Mouse (Mus musculus): ENCODE measurements at regions not wholly inside any gene's neighbourhood (a gene's known extent, or its start where the extent isn't known, plus 50 kb on each side); places are given as distances from the start of the nearest gene placed in this dataset.

DNA sequence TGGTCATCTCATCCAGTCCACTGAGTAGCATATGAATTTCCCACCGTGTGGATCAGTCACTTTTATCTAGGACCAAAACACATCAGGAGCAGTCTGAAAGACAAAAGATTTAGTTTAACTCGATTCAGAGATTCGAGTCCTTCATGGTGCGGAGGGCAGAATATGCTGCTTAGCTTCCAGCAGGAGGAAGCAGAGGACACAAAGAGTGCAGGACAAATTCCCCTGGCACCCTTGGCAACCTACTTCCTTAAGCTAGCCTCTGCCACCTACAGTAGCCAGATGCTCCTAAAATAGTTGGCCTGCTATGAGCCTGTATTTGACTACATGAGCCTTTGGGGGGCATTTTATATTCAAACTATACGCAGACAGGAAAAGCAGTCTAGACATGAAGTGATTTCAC is 181.1 kb upstream of the Cxcl12 start:
- H3K36me3 ChIP-seq (ENCODE audit: insufficient read depth, low read length), result no peaks in the 10 kb centered on the region
- WGBS, result 75% methylated on average over 5 of the region's 5 CpGs
- H3K27me3 ChIP-seq (ENCODE audit: insufficient read depth, low read length), result no peaks in the 10 kb centered on the region
- no peaks in the 10 kb centered on the region for H3K4me1 ChIP-seq (ENCODE audit: insufficient read depth, low read length)
- no peak overlapping the region for H3K9ac ChIP-seq (replicated peaks; ENCODE audit: low read length)
- no peak overlapping the region for H3K4me2 ChIP-seq (replicated peaks; ENCODE audit: low read depth, low read length)
- ATAC-seq (ENCODE audit: low FRiP score, low TSS enrichment), result no peak
- H3K4me3 ChIP-seq (ENCODE audit: low read length), result no peak overlapping the region
- no peaks in the 10 kb centered on the region for H3K9me3 ChIP-seq (ENCODE audit: low read length)
- no peak overlapping the region for H3K27ac ChIP-seq (ENCODE audit: low read length)

GRCm38 (mm10) chr6:116998948-116999682 is 169.2 kb upstream of the Cxcl12 start:
- Histone ChIP-seq H3K27me3 (ENCODE audit: insufficient read depth, low read length) (no peaks in the 10 kb centered on the region), H3K4me3 (ENCODE audit: low read length) (no peak overlapping the region), H3K36me3 (ENCODE audit: insufficient read depth, low read length) (no peaks in the 10 kb centered on the region), H3K9me3 (ENCODE audit: low read length) (no peaks in the 10 kb centered on the region), H3K9ac (replicated peaks; ENCODE audit: low read length) (no peak overlapping the region), H3K27ac (ENCODE audit: low read length) (no peak overlapping the region), H3K4me1 (ENCODE audit: insufficient read depth, low read length) (no peaks in the 10 kb centered on the region), H3K4me2 (replicated peaks; ENCODE audit: low read depth, low read length) (no peak overlapping the region)
- ATAC-seq (ENCODE audit: low FRiP score, low TSS enrichment), result no peak
- 82% methylated on average over 9 of the region's 9 CpGs for WGBS

DNA sequence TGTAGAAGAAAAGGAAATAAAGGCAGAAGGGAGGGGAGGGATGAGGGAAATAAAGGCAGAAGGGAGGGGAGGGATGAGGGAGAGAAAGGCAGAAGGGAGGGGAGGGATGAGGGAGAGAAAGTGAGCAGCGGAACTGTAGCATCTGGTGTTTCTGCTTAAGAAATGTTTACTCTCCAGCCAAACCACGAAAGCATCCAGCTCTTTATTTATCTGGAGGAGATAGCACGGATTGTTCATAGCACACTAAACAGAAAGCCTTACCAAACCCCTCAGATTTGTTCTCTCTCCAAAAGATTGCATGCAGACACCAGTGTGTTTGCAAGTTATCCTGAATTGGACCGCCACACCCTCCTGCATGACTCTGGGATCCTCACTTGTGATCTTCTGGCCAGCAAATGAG is 168.4 kb upstream of the Cxcl12 start:
- Histone ChIP-seq H3K4me2 (replicated peaks; ENCODE audit: low read depth, low read length) (no peak overlapping the region), H3K27me3 (ENCODE audit: insufficient read depth, low read length) (no peaks in the 10 kb centered on the region), H3K36me3 (ENCODE audit: insufficient read depth, low read length) (no peaks in the 10 kb centered on the region), H3K27ac (ENCODE audit: low read length) (no peak overlapping the region), H3K9me3 (ENCODE audit: low read length) (no peaks in the 10 kb centered on the region), H3K4me3 (ENCODE audit: low read length) (no peak overlapping the region), H3K9ac (replicated peaks; ENCODE audit: low read length) (no peak overlapping the region), H3K4me1 (ENCODE audit: insufficient read depth, low read length) (no peaks in the 10 kb centered on the region)
- ATAC-seq (ENCODE audit: low FRiP score, low TSS enrichment), result no peak
- WGBS, result 72% methylated on average over 4 of the region's 4 CpGs

- H3K9ac ChIP-seq (replicated peaks; ENCODE audit: low read length), result no peak overlapping the region
- no peaks in the 10 kb centered on the region for H3K36me3 ChIP-seq (ENCODE audit: insufficient read depth, low read length)
- no peaks in the 10 kb centered on the region for H3K27me3 ChIP-seq (ENCODE audit: insufficient read depth, low read length)
- no peaks in the 10 kb centered on the region for H3K9me3 ChIP-seq (ENCODE audit: low read length)
- no peak overlapping the region for H3K4me2 ChIP-seq (replicated peaks; ENCODE audit: low read depth, low read length)
- WGBS, result 74% methylated on average over 7 of the region's 7 CpGs
- H3K4me1 ChIP-seq (ENCODE audit: insufficient read depth, low read length), result no peaks in the 10 kb centered on the region
- H3K27ac ChIP-seq (ENCODE audit: low read length), result no peak overlapping the region
- H3K4me3 ChIP-seq (ENCODE audit: low read length), result no peak overlapping the region
- no peak for ATAC-seq (ENCODE audit: low FRiP score, low TSS enrichment)
Measured at GRCm38 (mm10) chr6:117000951-117001725, 167.2 kb upstream of the Cxcl12 start.

DNA sequence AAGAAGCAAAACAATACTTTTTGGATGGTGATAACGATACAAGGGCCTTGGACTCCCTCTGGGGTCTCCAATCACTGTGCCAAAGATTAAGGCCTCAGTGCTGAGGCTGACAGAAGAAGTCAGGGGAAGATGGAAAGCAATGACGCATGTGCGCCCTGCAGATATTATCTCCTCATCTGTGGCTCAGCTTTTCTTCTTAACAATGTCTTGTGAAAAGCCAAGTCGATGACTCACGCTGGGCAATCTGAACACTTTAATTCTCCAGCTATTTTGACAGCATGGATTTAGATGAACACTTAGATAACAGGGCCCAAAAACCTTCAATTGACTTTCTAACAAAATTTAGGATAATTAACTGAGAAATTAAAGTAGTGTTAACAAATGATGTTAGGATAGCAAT is 155.7 kb upstream of the Cxcl12 start:
- H3K27ac ChIP-seq (ENCODE audit: low read length), result no peak overlapping the region
- no peak overlapping the region for H3K4me3 ChIP-seq (ENCODE audit: low read length)
- H3K9ac ChIP-seq (replicated peaks; ENCODE audit: low read length), result no peak overlapping the region
- 75% methylated on average over 5 of the region's 5 CpGs for WGBS
- 0 out of 2 replicates have a peak, but pooled peaks cover 2% of the 10 kb centered on the region for H3K9me3 ChIP-seq (ENCODE audit: low read length)
- no peak for ATAC-seq (ENCODE audit: low FRiP score, low TSS enrichment)
- no peaks in the 10 kb centered on the region for H3K27me3 ChIP-seq (ENCODE audit: insufficient read depth, low read length)
- no peak overlapping the region for H3K4me2 ChIP-seq (replicated peaks; ENCODE audit: low read depth, low read length)
- no peaks in the 10 kb centered on the region for H3K4me1 ChIP-seq (ENCODE audit: insufficient read depth, low read length)
- H3K36me3 ChIP-seq (ENCODE audit: insufficient read depth, low read length), result no peaks in the 10 kb centered on the region

GRCm38 (mm10) chr6:117015461-117015860 is 152.9 kb upstream of the Cxcl12 start:
- no peak for ATAC-seq (ENCODE audit: low FRiP score, low TSS enrichment)
- H3K36me3 ChIP-seq (ENCODE audit: insufficient read depth, low read length), result no peaks in the 10 kb centered on the region
- H3K27me3 ChIP-seq (ENCODE audit: insufficient read depth, low read length), result no peaks in the 10 kb centered on the region
- H3K27ac ChIP-seq (ENCODE audit: low read length), result no peak overlapping the region
- H3K4me1 ChIP-seq (ENCODE audit: insufficient read depth, low read length), result no peaks in the 10 kb centered on the region
- no peak overlapping the region for H3K9ac ChIP-seq (replicated peaks; ENCODE audit: low read length)
- WGBS, result 77% methylated on average over 3 of the region's 3 CpGs
- no peak overlapping the region for H3K4me3 ChIP-seq (ENCODE audit: low read length)
- H3K4me2 ChIP-seq (replicated peaks; ENCODE audit: low read depth, low read length), result no peak overlapping the region
- H3K9me3 ChIP-seq (ENCODE audit: low read length), result peaks cover 2% of the 10 kb centered on the region; the same call in 1 of the 2 replicates

DNA sequence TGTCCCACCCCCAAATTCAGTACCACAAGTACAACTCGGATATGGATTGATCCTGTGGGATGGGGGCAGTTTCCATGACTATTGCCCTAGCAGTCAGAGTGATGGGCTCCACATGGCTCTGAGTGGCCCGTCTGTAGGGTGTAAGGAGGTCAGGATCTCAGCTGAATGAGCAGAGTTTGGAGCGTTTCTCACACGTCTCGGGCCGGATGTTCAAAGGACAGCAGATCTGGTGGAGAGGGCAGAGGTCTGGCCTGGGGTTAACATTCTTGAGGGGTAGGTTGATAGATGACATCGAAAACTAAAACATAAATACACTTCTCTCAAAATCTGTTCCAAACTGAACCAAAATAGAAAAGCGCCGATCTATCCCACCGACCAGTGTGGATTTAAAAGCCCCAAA is 146.5 kb upstream of the Cxcl12 start:
- 28% methylated on average over 10 of the region's 10 CpGs for WGBS
- no peaks in the 10 kb centered on the region for H3K36me3 ChIP-seq (ENCODE audit: insufficient read depth, low read length)
- no peak overlapping the region for H3K4me3 ChIP-seq (ENCODE audit: low read length)

GRCm38 (mm10) chr6:117032042-117032746 is 136.1 kb upstream of the Cxcl12 start:
- Histone ChIP-seq H3K27ac (ENCODE audit: low read length) (no peak overlapping the region), H3K4me2 (replicated peaks; ENCODE audit: low read depth, low read length) (no peak overlapping the region), H3K9ac (replicated peaks; ENCODE audit: low read length) (no peak overlapping the region), H3K4me1 (ENCODE audit: insufficient read depth, low read length) (no peaks in the 10 kb centered on the region), H3K36me3 (ENCODE audit: insufficient read depth, low read length) (no peaks in the 10 kb centered on the region), H3K27me3 (ENCODE audit: insufficient read depth, low read length) (no peaks in the 10 kb centered on the region), H3K4me3 (ENCODE audit: low read length) (no peak overlapping the region), H3K9me3 (ENCODE audit: low read length) (no peaks in the 10 kb centered on the region)
- ATAC-seq (ENCODE audit: low FRiP score, low TSS enrichment), result no peak
- WGBS, result 46% methylated on average over 8 of the region's 8 CpGs

More for the DNA sequence above, 146.5 kb upstream of the Cxcl12 start:
- no peak overlapping the region for H3K27ac ChIP-seq (ENCODE audit: low read length)
- ATAC-seq (ENCODE audit: low FRiP score, low TSS enrichment), result peak; percentile 42; the same call in 1 of the 2 replicates
- no peaks in the 10 kb centered on the region for H3K4me1 ChIP-seq (ENCODE audit: insufficient read depth, low read length)
- H3K27me3 ChIP-seq (ENCODE audit: insufficient read depth, low read length), result no peaks in the 10 kb centered on the region
- H3K4me2 ChIP-seq (replicated peaks; ENCODE audit: low read depth, low read length), result no peak overlapping the region
- no peaks in the 10 kb centered on the region; the same call in 1 of the 2 replicates for H3K9me3 ChIP-seq (ENCODE audit: low read length)
- H3K9ac ChIP-seq (replicated peaks; ENCODE audit: low read length), result no peak overlapping the region

- no peak for ATAC-seq (ENCODE audit: low FRiP score, low TSS enrichment)
- 79% methylated on average over 2 of the region's 2 CpGs for WGBS
- H3K4me2 ChIP-seq (replicated peaks; ENCODE audit: low read depth, low read length), result no peak overlapping the region
- no peak overlapping the region for H3K9ac ChIP-seq (replicated peaks; ENCODE audit: low read length)
- H3K4me3 ChIP-seq (ENCODE audit: low read length), result no peak overlapping the region
- H3K4me1 ChIP-seq (ENCODE audit: insufficient read depth, low read length), result no peaks in the 10 kb centered on the region
- no peaks in the 10 kb centered on the region for H3K36me3 ChIP-seq (ENCODE audit: insufficient read depth, low read length)
- no peaks in the 10 kb centered on the region for H3K27me3 ChIP-seq (ENCODE audit: insufficient read depth, low read length)
- H3K27ac ChIP-seq (ENCODE audit: low read length), result no peak overlapping the region
- H3K9me3 ChIP-seq (ENCODE audit: low read length), result no peaks in the 10 kb centered on the region
Measured at GRCm38 (mm10) chr6:117043744-117044143, 124.6 kb upstream of the Cxcl12 start.

Data from kidney, embryonic 16.5 days (tissue).